Mouse (Mus musculus): ENCODE measurements around the gene Casp6. TPM values are rescaled to one million over a fixed set of nuclear protein-coding genes. Genes with fewer than 3 reads are reported as not detected.

Gene Casp6
- polyA plus RNA-seq, 1 experiment from 2014 or later, result 83.6 TPM

DNA sequence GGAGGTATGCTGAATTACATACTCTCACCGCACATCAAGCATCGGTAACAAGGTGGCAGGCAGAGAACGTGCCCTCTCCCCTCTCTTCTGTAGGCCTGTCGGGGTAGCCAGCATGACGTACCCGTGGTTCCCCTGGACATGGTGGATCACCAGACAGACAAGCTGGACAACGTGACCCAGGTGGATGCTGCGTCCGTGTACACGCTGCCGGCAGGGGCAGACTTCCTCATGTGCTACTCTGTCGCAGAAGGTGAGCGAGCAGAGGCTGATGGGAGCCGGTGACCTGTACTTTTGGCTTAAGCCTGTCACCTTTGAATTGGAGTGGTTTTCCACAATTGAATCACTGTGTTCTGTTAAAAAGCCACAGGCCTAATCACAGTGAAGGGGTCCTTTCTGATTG is 10.8 kb downstream of the Casp6 start:
- Histone ChIP-seq H3K4me3 (ENCODE audit: low read length) (no peak overlapping the region), H3K36me3 (ENCODE audit: insufficient read depth, low read length) (peaks cover 47% of the 10 kb centered on the region), H3K9ac (replicated peaks; ENCODE audit: low read length) (no peak overlapping the region), H3K4me2 (replicated peaks; ENCODE audit: low read depth, low read length) (no peak overlapping the region), H3K9me3 (ENCODE audit: low read length) (no peaks in the 10 kb centered on the region), H3K27me3 (ENCODE audit: insufficient read depth, low read length) (no peaks in the 10 kb centered on the region), H3K27ac (ENCODE audit: low read length) (no peak overlapping the region), H3K4me1 (ENCODE audit: insufficient read depth, low read length) (no peaks in the 10 kb centered on the region)
- 92% methylated on average over 14 of the region's 14 CpGs for WGBS
- ATAC-seq (ENCODE audit: low FRiP score, low TSS enrichment), result no peak

- no peak overlapping the region for H3K9ac ChIP-seq (replicated peaks; ENCODE audit: low read length)
- H3K4me3 ChIP-seq (ENCODE audit: low read length), result no peak overlapping the region
- WGBS, result 94% methylated on average over 13 of the region's 13 CpGs
- H3K27ac ChIP-seq (ENCODE audit: low read length), result no peak overlapping the region
- H3K27me3 ChIP-seq (ENCODE audit: insufficient read depth, low read length), result no peaks in the 10 kb centered on the region
- no peak for ATAC-seq (ENCODE audit: low FRiP score, low TSS enrichment)
- no peak overlapping the region for H3K4me2 ChIP-seq (replicated peaks; ENCODE audit: low read depth, low read length)
- H3K9me3 ChIP-seq (ENCODE audit: low read length), result no peaks in the 10 kb centered on the region
- no peaks in the 10 kb centered on the region for H3K4me1 ChIP-seq (ENCODE audit: insufficient read depth, low read length)
- peaks cover 47% of the 10 kb centered on the region for H3K36me3 ChIP-seq (ENCODE audit: insufficient read depth, low read length)
These were observed 12.0 kb downstream of the Casp6 start for GRCm38 (mm10) chr3:129913241-129913640.

GRCm38 (mm10) chr3:129917424-129917823 is 16.2 kb downstream of the Casp6 start:
- Histone ChIP-seq H3K27ac (ENCODE audit: low read length) (no peak overlapping the region), H3K4me1 (ENCODE audit: insufficient read depth, low read length) (no peaks in the 10 kb centered on the region), H3K4me2 (replicated peaks; ENCODE audit: low read depth, low read length) (no peak overlapping the region), H3K27me3 (ENCODE audit: insufficient read depth, low read length) (no peaks in the 10 kb centered on the region), H3K36me3 (ENCODE audit: insufficient read depth, low read length) (peaks cover 17% of the 10 kb centered on the region), H3K9me3 (ENCODE audit: low read length) (no peaks in the 10 kb centered on the region), H3K9ac (replicated peaks; ENCODE audit: low read length) (no peak overlapping the region), H3K4me3 (ENCODE audit: low read length) (no peak overlapping the region)
- no peak for ATAC-seq (ENCODE audit: low FRiP score, low TSS enrichment)
- WGBS, result 79% methylated on average over 3 of the region's 3 CpGs

DNA sequence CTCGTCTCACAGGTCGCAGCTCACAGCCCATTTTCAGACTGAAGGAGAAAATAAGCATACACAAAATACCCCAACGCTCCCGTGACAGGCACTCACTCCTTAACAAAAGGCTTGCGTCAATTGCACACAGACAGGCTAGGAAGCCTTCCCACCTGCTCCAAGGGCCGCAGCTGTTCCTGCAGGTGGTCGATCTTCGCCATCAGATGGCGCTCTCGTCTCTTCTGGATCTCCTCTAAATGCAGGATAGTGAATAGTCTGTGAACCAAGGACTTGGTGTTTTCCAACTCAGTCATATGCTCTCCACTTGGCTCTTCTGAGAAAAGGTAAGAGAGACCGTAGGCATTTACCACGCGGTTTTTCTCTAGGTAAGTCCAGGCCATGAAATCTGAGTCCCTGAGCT is 17.2 kb downstream of the Casp6 start:
- 17% methylated on average over 13 of the region's 13 CpGs for WGBS

DNA sequence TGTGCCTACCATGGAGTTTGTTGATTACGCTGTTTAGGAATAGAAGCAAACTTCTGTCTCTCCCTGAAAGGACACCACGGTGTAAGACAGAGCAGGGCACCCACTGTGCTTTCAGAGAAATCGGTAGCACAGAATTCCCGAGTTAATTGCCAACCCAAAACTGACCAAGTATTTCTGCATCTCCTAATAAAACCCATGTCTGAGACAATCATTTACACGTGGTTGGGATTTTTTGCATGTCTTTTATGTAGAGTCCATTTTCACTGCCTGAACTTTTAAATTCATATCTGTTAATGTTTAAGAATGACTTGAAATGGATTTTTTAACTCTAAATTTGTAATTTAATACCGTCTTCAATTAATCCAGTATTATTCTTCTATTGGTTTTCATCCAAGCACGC is 22.4 kb downstream of the Casp6 start:
- Histone ChIP-seq H3K36me3 (ENCODE audit: insufficient read depth, low read length) (no peaks in the 10 kb centered on the region), H3K4me3 (ENCODE audit: low read length) (no peak overlapping the region), H3K9me3 (ENCODE audit: low read length) (no peaks in the 10 kb centered on the region), H3K27me3 (ENCODE audit: insufficient read depth, low read length) (no peaks in the 10 kb centered on the region), H3K4me2 (replicated peaks; ENCODE audit: low read depth, low read length) (no peak overlapping the region), H3K27ac (ENCODE audit: low read length) (no peak overlapping the region), H3K9ac (replicated peaks; ENCODE audit: low read length) (no peak overlapping the region), H3K4me1 (ENCODE audit: insufficient read depth, low read length) (no peaks in the 10 kb centered on the region)
- no peak for ATAC-seq (ENCODE audit: low FRiP score, low TSS enrichment)
- 85% methylated on average over 7 of the region's 7 CpGs for WGBS

More for the DNA sequence above, 17.2 kb downstream of the Casp6 start:
- H3K4me1 ChIP-seq (ENCODE audit: insufficient read depth, low read length), result no peaks in the 10 kb centered on the region
- no peak overlapping the region for H3K27ac ChIP-seq (ENCODE audit: low read length)
- peaks cover 12% of the 10 kb centered on the region; the same call in 1 of the 2 replicates for H3K36me3 ChIP-seq (ENCODE audit: insufficient read depth, low read length)
- H3K9me3 ChIP-seq (ENCODE audit: low read length), result no peaks in the 10 kb centered on the region
- ATAC-seq (ENCODE audit: low FRiP score, low TSS enrichment), result 0 out of 2 replicates have a peak, but pooled peaks have one; percentile 46
- H3K27me3 ChIP-seq (ENCODE audit: insufficient read depth, low read length), result no peaks in the 10 kb centered on the region
- no peak overlapping the region for H3K4me2 ChIP-seq (replicated peaks; ENCODE audit: low read depth, low read length)
- H3K9ac ChIP-seq (replicated peaks; ENCODE audit: low read length), result no peak overlapping the region
- no peak overlapping the region for H3K4me3 ChIP-seq (ENCODE audit: low read length)

GRCm38 (mm10) chr3:129925861-129926260 is 24.6 kb downstream of the Casp6 start:
- H3K9me3 ChIP-seq (ENCODE audit: low read length), result no peaks in the 10 kb centered on the region
- H3K36me3 ChIP-seq (ENCODE audit: insufficient read depth, low read length), result no peaks in the 10 kb centered on the region
- H3K4me3 ChIP-seq (ENCODE audit: low read length), result no peak overlapping the region
- WGBS, result 82% methylated on average over 3 of the region's 3 CpGs
- ATAC-seq (ENCODE audit: low FRiP score, low TSS enrichment), result no peak
- H3K27me3 ChIP-seq (ENCODE audit: insufficient read depth, low read length), result no peaks in the 10 kb centered on the region
- H3K9ac ChIP-seq (replicated peaks; ENCODE audit: low read length), result no peak overlapping the region
- no peaks in the 10 kb centered on the region for H3K4me1 ChIP-seq (ENCODE audit: insufficient read depth, low read length)
- no peak overlapping the region for H3K27ac ChIP-seq (ENCODE audit: low read length)
- no peak overlapping the region for H3K4me2 ChIP-seq (replicated peaks; ENCODE audit: low read depth, low read length)

DNA sequence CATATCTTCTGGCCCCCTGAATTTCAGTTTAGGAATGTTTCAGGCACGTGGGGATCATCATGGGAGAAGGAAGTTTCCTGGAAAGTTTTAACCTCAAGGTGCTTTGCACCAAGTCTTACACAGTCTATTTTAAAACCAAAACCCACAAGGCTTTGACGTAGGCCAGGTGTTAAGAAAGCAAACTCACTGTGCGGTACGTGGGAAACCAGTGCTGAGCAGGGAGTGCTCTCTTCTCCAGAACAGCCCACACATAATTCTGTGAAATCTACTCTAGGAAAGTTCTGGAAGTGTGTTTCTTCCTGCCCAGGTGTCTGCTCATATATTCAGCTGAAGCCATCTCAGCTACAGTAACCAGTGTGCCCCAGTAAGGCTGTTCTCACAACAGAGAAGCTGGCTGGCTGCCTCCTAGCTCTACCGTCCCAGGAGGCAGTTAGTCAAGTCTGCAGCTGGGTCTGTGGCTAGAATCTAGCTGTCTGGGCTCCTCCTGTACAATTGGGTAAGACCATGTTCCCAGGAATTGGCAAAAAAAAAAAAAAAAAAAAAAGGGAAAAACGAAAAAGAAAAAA is 29.1 kb downstream of the Casp6 start:
- 62% methylated on average over 6 of the region's 6 CpGs for WGBS
- H3K9ac ChIP-seq (replicated peaks; ENCODE audit: low read length), result no peak overlapping the region
- H3K27ac ChIP-seq (ENCODE audit: low read length), result no peak overlapping the region
- ATAC-seq (ENCODE audit: low FRiP score, low TSS enrichment), result no peak
- H3K4me2 ChIP-seq (replicated peaks; ENCODE audit: low read depth, low read length), result no peak overlapping the region
- no peaks in the 10 kb centered on the region for H3K36me3 ChIP-seq (ENCODE audit: insufficient read depth, low read length)
- H3K27me3 ChIP-seq (ENCODE audit: insufficient read depth, low read length), result no peaks in the 10 kb centered on the region
- no peaks in the 10 kb centered on the region for H3K9me3 ChIP-seq (ENCODE audit: low read length)
- no peak overlapping the region for H3K4me3 ChIP-seq (ENCODE audit: low read length)
- H3K4me1 ChIP-seq (ENCODE audit: insufficient read depth, low read length), result no peaks in the 10 kb centered on the region

- 57% methylated on average over 4 of the region's 4 CpGs for WGBS
- Histone ChIP-seq H3K27ac (ENCODE audit: low read length) (no peak overlapping the region), H3K9ac (replicated peaks; ENCODE audit: low read length) (no peak overlapping the region), H3K4me2 (replicated peaks; ENCODE audit: low read depth, low read length) (no peak overlapping the region), H3K4me3 (ENCODE audit: low read length) (no peak overlapping the region), H3K4me1 (ENCODE audit: insufficient read depth, low read length) (no peaks in the 10 kb centered on the region), H3K9me3 (ENCODE audit: low read length) (no peaks in the 10 kb centered on the region), H3K27me3 (ENCODE audit: insufficient read depth, low read length) (no peaks in the 10 kb centered on the region), H3K36me3 (ENCODE audit: insufficient read depth, low read length) (no peaks in the 10 kb centered on the region)
- ATAC-seq (ENCODE audit: low FRiP score, low TSS enrichment), result no peak
These were observed 31.2 kb downstream of the Casp6 start for GRCm38 (mm10) chr3:129932443-129932842.

DNA sequence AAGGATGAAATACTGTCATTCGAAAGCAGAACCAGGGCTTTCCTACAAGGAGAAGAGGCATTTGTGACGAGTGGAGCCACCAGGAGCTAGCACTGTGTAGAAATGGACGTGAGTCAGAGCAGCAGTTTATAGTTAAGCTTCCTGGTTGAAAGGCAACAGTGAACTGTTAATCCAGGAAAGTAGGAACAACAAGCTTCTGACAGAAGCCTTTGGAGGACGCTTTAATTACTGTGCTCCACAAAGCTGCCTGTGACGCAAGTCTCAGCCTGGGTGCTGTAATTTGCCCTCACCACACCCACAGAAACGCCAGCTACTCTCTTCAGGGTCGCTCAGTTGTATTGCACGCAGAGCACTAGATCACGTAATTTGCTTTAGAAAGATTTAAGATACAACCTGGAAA is 35.3 kb downstream of the Casp6 start:
- 43% methylated on average over 9 of the region's 9 CpGs for WGBS
- Histone ChIP-seq H3K9me3 (ENCODE audit: low read length) (no peaks in the 10 kb centered on the region), H3K27ac (ENCODE audit: low read length) (no peak overlapping the region)

DNA sequence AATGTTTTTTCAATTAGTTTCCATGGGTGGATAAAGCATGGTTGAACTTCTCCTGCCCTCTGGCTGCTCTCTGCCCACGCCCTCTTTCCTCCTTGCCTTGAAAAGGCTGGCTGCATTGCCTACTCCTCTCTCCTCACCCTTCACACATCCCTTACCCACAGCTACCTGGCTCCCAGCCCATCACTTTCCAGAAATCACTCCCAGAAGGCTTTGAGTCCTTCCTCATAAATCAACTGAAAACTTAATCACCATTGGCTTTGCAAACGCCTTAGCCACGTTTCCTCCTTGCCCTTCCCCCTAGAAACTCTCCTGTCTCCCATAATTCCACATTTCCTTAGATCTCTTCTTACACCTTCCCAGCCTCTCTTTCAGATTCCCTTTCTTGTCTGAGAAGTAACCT is 36.6 kb downstream of the Casp6 start:
- Histone ChIP-seq H3K36me3 (ENCODE audit: insufficient read depth, low read length) (no peaks in the 10 kb centered on the region), H3K4me3 (ENCODE audit: low read length) (no peak overlapping the region), H3K9me3 (ENCODE audit: low read length) (no peaks in the 10 kb centered on the region), H3K27me3 (ENCODE audit: insufficient read depth, low read length) (no peaks in the 10 kb centered on the region), H3K4me1 (ENCODE audit: insufficient read depth, low read length) (no peaks in the 10 kb centered on the region), H3K9ac (replicated peaks; ENCODE audit: low read length) (no peak overlapping the region), H3K4me2 (replicated peaks; ENCODE audit: low read depth, low read length) (no peak overlapping the region), H3K27ac (ENCODE audit: low read length) (no peak overlapping the region)
- WGBS, result 22% methylated on average over 3 of the region's 3 CpGs
- no peak for ATAC-seq (ENCODE audit: low FRiP score, low TSS enrichment)

More for the DNA sequence above, 35.3 kb downstream of the Casp6 start:
- H3K27me3 ChIP-seq (ENCODE audit: insufficient read depth, low read length), result no peaks in the 10 kb centered on the region
- no peak overlapping the region for H3K4me3 ChIP-seq (ENCODE audit: low read length)
- H3K4me1 ChIP-seq (ENCODE audit: insufficient read depth, low read length), result no peaks in the 10 kb centered on the region
- H3K4me2 ChIP-seq (replicated peaks; ENCODE audit: low read depth, low read length), result no peak overlapping the region
- no peak for ATAC-seq (ENCODE audit: low FRiP score, low TSS enrichment)
- no peaks in the 10 kb centered on the region for H3K36me3 ChIP-seq (ENCODE audit: insufficient read depth, low read length)
- no peak overlapping the region for H3K9ac ChIP-seq (replicated peaks; ENCODE audit: low read length)

All from kidney, embryonic 16.5 days (tissue).